ENCODE assay signal across 20 mouse cellular contexts in genomic region chr14:89099296-89099695, GRCm38 (mm10).
DNase-seq lines count a peak whose midpoint lies in the region; ATAC-seq lines count a peak whose summit lies in the region.
"Had no signal": no experiment of that assay in that cellular context is flagged by ENCODE, and none has a peak within 500 bp of the region (broad histone marks: within the 10 kb centered on the region; RNA-seq: fewer than 3 reads in every experiment).

No protein-coding gene starts in this region.

- H3K36me3 ChIP-seq in embryonic facial prominence, embryonic 14.5 days (ENCODE audit: control insufficient read depth, insufficient read depth, low read length), result no peaks in the 10 kb centered on the region
- no peaks in the 10 kb centered on the region for H3K36me3 ChIP-seq in embryonic facial prominence, embryonic 10.5 days (replicated peaks)
- H3K36me3 ChIP-seq in midbrain, embryonic 14.5 days (ENCODE audit: control insufficient read depth, insufficient read depth, low read length), result no peaks in the 10 kb centered on the region
- H3K36me3 ChIP-seq in midbrain, embryonic 10.5 days, result no peaks in the 10 kb centered on the region
- H3K36me3 ChIP-seq: embryonic facial prominence, embryonic 15.5 days; forebrain, embryonic 10.5 days; heart, embryonic 13.5 days had no signal

- H3K4me1 ChIP-seq in embryonic facial prominence, embryonic 14.5 days (ENCODE audit: control insufficient read depth, insufficient read depth, low read length), result no peaks in the 10 kb centered on the region
- no peaks in the 10 kb centered on the region for H3K4me1 ChIP-seq in embryonic facial prominence, embryonic 10.5 days
- no peaks in the 10 kb centered on the region for H3K4me1 ChIP-seq in midbrain, embryonic 14.5 days (ENCODE audit: control insufficient read depth, insufficient read depth, low read length)
- no peaks in the 10 kb centered on the region for H3K4me1 ChIP-seq in midbrain, embryonic 10.5 days
- H3K4me1 ChIP-seq: embryonic facial prominence, embryonic 15.5 days; heart, embryonic 13.5 days had no signal

- H3K4me2 ChIP-seq in embryonic facial prominence, embryonic 14.5 days (ENCODE audit: low read depth, low read length), result no peak overlapping the region
- no peak overlapping the region for H3K4me2 ChIP-seq in midbrain, embryonic 14.5 days (ENCODE audit: low read length)
- H3K4me2 ChIP-seq: embryonic facial prominence, embryonic 15.5 days; heart, embryonic 13.5 days had no signal

- no peak overlapping the region for H3K9ac ChIP-seq in embryonic facial prominence, embryonic 14.5 days (ENCODE audit: low read depth, low read length)
- no peak overlapping the region for H3K9ac ChIP-seq in midbrain, embryonic 14.5 days (replicated peaks; ENCODE audit: low read length)
- H3K9ac ChIP-seq: embryonic facial prominence, embryonic 15.5 days; heart, embryonic 13.5 days had no signal

- H3K4me3 ChIP-seq in embryonic facial prominence, embryonic 14.5 days (ENCODE audit: low read depth, low read length), result no peak overlapping the region
- no peak overlapping the region for H3K4me3 ChIP-seq in embryonic facial prominence, embryonic 10.5 days
- H3K4me3 ChIP-seq in midbrain, embryonic 14.5 days (replicated peaks; ENCODE audit: low read depth, low read length), result no peak overlapping the region
- no peak overlapping the region for H3K4me3 ChIP-seq in midbrain, embryonic 10.5 days
- H3K4me3 ChIP-seq: embryonic facial prominence, embryonic 15.5 days; erythroblast, embryonic 14.5 days; forebrain, embryonic 10.5 days; gastrocnemius, adult 2 months; heart, embryonic 13.5 days had no signal

- no peak overlapping the region for H3K27ac ChIP-seq in embryonic facial prominence, embryonic 14.5 days (replicated peaks; ENCODE audit: low read depth, low read length)
- no peak overlapping the region for H3K27ac ChIP-seq in embryonic facial prominence, embryonic 10.5 days (replicated peaks)
- H3K27ac ChIP-seq in midbrain, embryonic 14.5 days (replicated peaks; ENCODE audit: low read depth, low read length), result no peak overlapping the region
- no peak overlapping the region for H3K27ac ChIP-seq in midbrain, embryonic 10.5 days (replicated peaks)
- H3K27ac ChIP-seq: embryonic facial prominence, embryonic 15.5 days; forebrain, embryonic 10.5 days; gastrocnemius, adult 2 months; heart, embryonic 13.5 days had no signal

- ATAC-seq in embryonic facial prominence, embryonic 14.5 days (ENCODE audit: low read depth), result no peak
- no peak for ATAC-seq in midbrain, embryonic 14.5 days (ENCODE audit: low FRiP score, low TSS enrichment)
- ATAC-seq: forebrain, embryonic 14.5 days; intestine, embryonic 16.5 days had no signal

- peak; percentile 28 for DNase-seq in embryonic facial prominence, embryonic 14.5 days (ENCODE audit: low spot score)
- DNase-seq in embryonic facial prominence, embryonic 10.5 days (ENCODE audit: low spot score), result no peak
- peak; percentile 31 for DNase-seq in midbrain, embryonic 14.5 days
- no peak for DNase-seq in midbrain, embryonic 10.5 days (ENCODE audit: low spot score)
- DNase-seq in retina, embryonic 14.5 days (ENCODE audit: low spot score), result peak; percentile 87
- no peak for DNase-seq in layer of hippocampus, adult 11-12 months (ENCODE audit: low spot score)
- DNase-seq: adrenal gland, adult 8-10 months; adrenal gland, postnatal 36 days; cerebellum, adult 18-20 months; cerebellum, adult 9-11 months; gastrocnemius, adult 2 months; gastrocnemius, postnatal 25 days; heart, adult 11 months; heart, postnatal 36 days had no signal

- no peaks in the 10 kb centered on the region for H3K27me3 ChIP-seq in embryonic facial prominence, embryonic 14.5 days (replicated peaks; ENCODE audit: control insufficient read depth, insufficient read depth, low read length)
- H3K27me3 ChIP-seq in embryonic facial prominence, embryonic 10.5 days (replicated peaks; ENCODE audit: low read depth, poor library complexity, severe bottlenecking), result no peaks in the 10 kb centered on the region
- H3K27me3 ChIP-seq in midbrain, embryonic 14.5 days (ENCODE audit: control insufficient read depth, insufficient read depth, low read length), result no peaks in the 10 kb centered on the region
- no peaks in the 10 kb centered on the region for H3K27me3 ChIP-seq in midbrain, embryonic 10.5 days (ENCODE audit: low read depth, poor library complexity, severe bottlenecking)
- H3K27me3 ChIP-seq: embryonic facial prominence, embryonic 15.5 days; heart, embryonic 13.5 days had no signal

- H3K9me3 ChIP-seq in embryonic facial prominence, embryonic 14.5 days (ENCODE audit: control insufficient read depth, low read length), result no peaks in the 10 kb centered on the region
- H3K9me3 ChIP-seq in embryonic facial prominence, embryonic 10.5 days, result no peaks in the 10 kb centered on the region
- no peaks in the 10 kb centered on the region for H3K9me3 ChIP-seq in midbrain, embryonic 14.5 days (ENCODE audit: control insufficient read depth, low read length)
- H3K9me3 ChIP-seq in midbrain, embryonic 10.5 days (replicated peaks), result no peaks in the 10 kb centered on the region
- H3K9me3 ChIP-seq: embryonic facial prominence, embryonic 15.5 days; forebrain, embryonic 10.5 days; heart, embryonic 13.5 days had no signal

- WGBS in embryonic facial prominence, embryonic 14.5 days, result 45% methylated on average over 4 of the region's 4 CpGs
- WGBS in embryonic facial prominence, embryonic 10.5 days, result 59% methylated on average over 4 of the region's 4 CpGs
- 22% methylated on average over 4 of the region's 4 CpGs for WGBS in midbrain, embryonic 14.5 days
- WGBS in midbrain, embryonic 10.5 days, result 50% methylated on average over 4 of the region's 4 CpGs

Comparison
In these comparisons a context has a peak if more than half of its experiments do, and no peak if none do; other contexts are left out.
1. DNase-seq: peak in embryonic facial prominence, embryonic 14.5 days (single experiment), midbrain, embryonic 14.5 days (single experiment) and retina, embryonic 14.5 days (single experiment); none in embryonic facial prominence, embryonic 10.5 days (single experiment), midbrain, embryonic 10.5 days (single experiment) and layer of hippocampus, adult 11-12 months (single experiment).